Mouse (Mus musculus): ENCODE results near the gene Ppil2. TPM values are rescaled to one million over a fixed set of nuclear protein-coding genes. Genes with fewer than 3 reads are reported as not detected.

Gene Ppil2
- total RNA-seq, 4 experiments from 2014 or later: 99.4 to 120 (median 106) TPM

Small RNAs within 50 kb of the gene (microRNA-seq; reads per million reads assigned to microRNA genes)
- 127 to 144 reads per million in 2 experiments for gene Mir130b
- 1.8 to 3.2 reads per million in 2 experiments for gene Mir301b

Other genes with a start within 250 kb of the Ppil2 start
- gene Igll1, start 247.3 kb downstream of the Ppil2 start, total RNA-seq (2022): not detected
- gene Top3b, start 240.5 kb downstream of the Ppil2 start, total RNA-seq (2022): 10 to 100 TPM; 52.5 to 84.9 (median 68.5) TPM
- gene Vpreb1, start 240.4 kb downstream of the Ppil2 start, total RNA-seq (2022): under 1 TPM in 2 of 4 experiments, not detected in 2; 0.77 to 0.81 TPM
- gene Ppm1f, start 214.8 kb downstream of the Ppil2 start, total RNA-seq (2022): 10 to 100 TPM; 42.1 to 54.6 (median 43.1) TPM
- gene Mapk1, start 127.9 kb downstream of the Ppil2 start, total RNA-seq (2022): 100 to 1,000 TPM; 178 to 210 (median 193) TPM
- 10 to 100 TPM in 2 of 4 experiments, 1 to 10 TPM in 2; 7.4 to 12.2 (median 10.2) TPM for gene Ypel1, start 41.6 kb downstream of the Ppil2 start, total RNA-seq (2022)
- gene 2610318N02Rik, start 13.9 kb upstream of the Ppil2 start, total RNA-seq (2022): 1 to 10 TPM in 2 of 4 experiments, under 1 TPM in 2; 0.62 to 1.5 (median 1.1) TPM
- gene Sdf2l1, start 21.1 kb upstream of the Ppil2 start, total RNA-seq (2022): 10 to 100 TPM; 25.5 to 54.1 (median 34.4) TPM
- 10 to 100 TPM in 2 of 4 experiments, 1 to 10 TPM in 2; 7.3 to 16.8 (median 9.7) TPM for gene Ydjc, start 33.4 kb upstream of the Ppil2 start, total RNA-seq (2022)
- under 1 TPM; 0.35 to 0.66 (median 0.47) TPM for gene Ccdc116, start 36.0 kb upstream of the Ppil2 start, total RNA-seq (2022)
- 100 to 1,000 TPM; 162 to 223 (median 198) TPM for gene Ube2l3, start 91.4 kb upstream of the Ppil2 start, total RNA-seq (2022)
- under 1 TPM in 2 of 4 experiments, not detected in 2; 0.09 to 0.14 TPM for gene Rimbp3, start 97.3 kb upstream of the Ppil2 start, total RNA-seq (2022)
- 1 to 10 TPM; 2.0 to 3.7 (median 3.4) TPM for gene Hic2, start 122.3 kb upstream of the Ppil2 start, total RNA-seq (2022)
- 10 to 100 TPM in 3 of 4 experiments, 1 to 10 TPM in 1; 9.3 to 30.7 (median 19.6) TPM for gene Tmem191c, start 164.8 kb upstream of the Ppil2 start, total RNA-seq (2022)
- gene Serpind1, start 220.1 kb upstream of the Ppil2 start, total RNA-seq (2022): under 1 TPM; 0.15 to 0.52 (median 0.35) TPM